Mouse (Mus musculus) thymus, postnatal 10 days (tissue): ENCODE measurements around the gene Ell3.
A peak's percentile ranks its signal among the peaks of the same experiment; 100 is the strongest.

ENCODE experiments used
- DNase-seq, 2 experiments: peaks; one replicate each; pipeline ENCODE4 v3.0.0; 2021; ENCODE audit warnings: low spot score in 2 of 2

Ell3 gene

DNA sequence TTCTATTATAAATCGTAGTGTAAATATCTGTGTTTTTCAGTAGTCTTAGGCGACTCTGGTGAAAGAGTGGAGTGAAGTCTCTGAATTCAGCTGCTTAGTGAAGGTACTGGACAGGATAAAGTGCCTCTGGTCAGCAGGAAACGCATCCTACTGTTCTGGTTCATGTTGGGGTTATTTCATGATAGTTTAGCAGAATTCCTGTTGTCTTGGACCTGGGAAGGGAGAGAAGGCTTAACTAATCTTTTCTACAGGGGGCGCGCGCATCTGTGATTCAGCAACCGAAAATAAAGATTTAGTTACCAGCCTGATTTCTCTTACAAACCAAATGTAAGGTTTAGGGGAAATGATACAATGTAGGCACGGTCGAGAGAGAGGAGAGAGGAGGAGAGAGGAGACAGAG, 4.1 kb upstream of the Ell3 start:
- peak; percentile 20 to 52 for DNase-seq

DNA sequence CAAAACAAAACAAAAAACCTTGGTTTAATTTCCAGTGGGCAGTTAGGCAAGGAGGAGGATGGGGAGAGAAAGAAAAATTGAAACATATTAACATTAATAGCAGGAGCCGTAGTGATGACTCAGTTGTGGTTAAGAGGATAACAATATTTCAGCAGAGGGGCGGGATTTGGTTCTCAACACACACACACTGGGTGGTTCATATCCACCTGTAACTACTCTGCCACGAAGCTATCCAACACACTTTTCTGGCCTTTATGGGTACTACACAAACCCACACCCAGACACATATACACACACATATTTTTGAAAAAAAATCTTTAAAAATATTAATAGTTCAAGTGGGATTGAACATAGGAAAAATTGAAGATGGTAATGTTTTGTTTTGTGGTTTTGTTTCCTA, 2.9 kb upstream of the Ell3 start:
- no peak for DNase-seq

DNA sequence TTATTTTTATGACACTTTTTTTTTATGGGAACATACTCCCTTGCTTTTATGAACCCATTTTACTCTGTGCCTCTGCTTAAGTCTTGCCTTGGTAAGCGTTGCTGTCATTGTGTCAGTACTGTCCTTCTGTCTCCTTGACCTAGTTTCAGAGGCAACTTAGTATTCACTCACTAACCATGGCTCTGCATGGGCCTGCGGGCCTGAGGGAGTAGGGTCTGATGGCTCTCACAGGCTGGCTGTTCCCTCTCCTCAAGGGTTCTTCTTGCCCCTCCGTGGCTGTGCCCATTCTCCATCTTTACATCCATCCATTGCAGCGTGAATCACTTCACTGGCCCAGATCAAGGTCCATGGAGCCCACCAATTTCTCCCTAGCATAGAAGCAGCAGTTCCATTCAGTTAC, 2.4 kb upstream of the Ell3 start:
- no peak for DNase-seq

DNA sequence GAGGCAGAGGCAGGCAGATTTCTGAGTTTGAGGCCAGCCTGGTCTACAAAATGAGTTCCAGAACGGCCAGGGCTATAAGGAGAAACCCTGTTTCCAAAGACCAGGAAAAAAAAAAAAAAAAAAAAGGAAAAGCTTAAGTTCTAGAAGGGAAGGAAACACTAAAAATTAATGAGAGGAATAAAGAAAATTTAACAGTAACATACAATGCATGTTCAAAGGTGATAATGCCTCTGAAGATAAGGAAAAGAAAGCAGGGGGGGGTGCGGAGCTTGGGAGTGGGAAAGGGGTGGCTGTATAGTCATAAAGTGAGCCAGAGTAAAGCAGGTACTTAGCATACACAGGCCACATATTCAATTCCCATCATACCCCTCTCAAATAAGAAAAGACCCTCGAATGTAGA, 1.0 kb upstream of the Ell3 start:
- DNase-seq: no peak

DNA sequence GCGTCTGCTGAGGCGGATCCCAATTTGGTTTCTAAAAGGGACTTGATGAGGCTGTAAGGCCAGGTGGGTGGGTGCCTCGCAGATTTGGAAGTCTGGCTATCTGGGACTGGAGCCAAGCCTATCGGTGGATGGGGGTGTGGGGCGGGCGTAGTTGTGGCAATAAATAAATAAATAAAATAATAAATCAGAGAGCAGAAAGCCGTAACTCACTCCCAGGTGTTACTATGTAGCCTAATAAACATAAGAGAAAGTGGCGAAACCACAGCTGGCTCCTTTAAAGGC, 1.1 kb downstream of the Ell3 start:
- no peak for DNase-seq

DNA sequence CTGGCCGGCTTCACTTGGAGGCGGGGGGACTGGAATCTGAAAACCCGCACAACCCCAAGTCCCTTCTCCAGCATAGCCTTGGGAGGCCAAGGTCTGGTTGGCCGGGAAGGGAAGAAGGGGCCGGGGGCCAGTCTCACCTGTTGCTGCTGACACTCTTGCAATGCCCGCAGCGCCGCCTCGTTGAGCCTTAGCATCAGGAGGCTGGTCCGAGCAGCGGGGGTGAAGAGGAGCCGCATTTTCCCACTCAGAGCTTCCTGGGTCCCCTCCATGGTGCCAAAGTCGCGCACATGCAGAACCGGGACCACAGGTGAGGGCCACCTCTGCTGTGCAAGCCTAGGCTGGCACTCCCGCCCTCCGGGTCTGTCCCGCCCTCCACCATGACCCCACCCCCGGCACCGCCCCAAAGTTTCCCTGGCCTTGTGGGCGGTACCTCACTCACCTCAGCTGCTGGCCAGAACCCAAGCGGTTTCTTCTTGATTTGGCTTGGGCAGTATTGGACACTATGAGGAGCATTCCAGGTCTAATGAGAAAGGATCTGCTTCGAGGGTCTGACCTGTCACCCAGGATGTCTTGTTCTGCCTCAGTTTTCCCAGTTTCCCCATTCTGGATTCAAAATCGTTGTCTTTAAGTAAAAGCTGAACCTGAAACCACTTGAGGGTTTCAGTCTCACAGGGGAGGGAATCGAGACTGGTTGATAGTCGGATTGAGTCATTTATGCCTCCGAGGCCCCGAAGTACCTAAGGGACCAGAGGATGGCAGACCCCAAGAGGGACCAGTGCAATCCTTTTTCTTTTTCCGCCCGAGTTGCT, 1.6 kb downstream of the Ell3 start:
- DNase-seq: peak in 1 of 2 experiments; percentile 51

DNA sequence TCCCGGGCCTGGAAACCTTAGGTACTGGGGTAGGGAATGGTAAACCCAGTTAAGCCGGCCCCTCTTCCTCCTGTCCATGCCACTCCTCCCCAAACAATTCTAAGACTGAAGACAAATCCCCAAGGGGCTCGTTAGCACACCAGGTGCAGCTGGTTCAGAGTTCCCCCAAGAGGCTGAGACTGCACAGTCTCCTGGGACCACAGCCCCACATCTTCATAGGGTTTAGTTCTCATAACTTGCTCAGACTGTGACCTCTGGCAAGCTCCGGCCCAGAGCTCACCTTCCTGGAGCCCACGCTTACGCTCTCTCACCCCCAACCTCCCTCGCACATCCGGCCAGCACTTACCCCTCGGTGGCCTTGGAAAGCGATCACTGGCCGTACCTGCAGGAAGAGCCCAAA, 2.3 kb downstream of the Ell3 start:
- no peak for DNase-seq

DNA sequence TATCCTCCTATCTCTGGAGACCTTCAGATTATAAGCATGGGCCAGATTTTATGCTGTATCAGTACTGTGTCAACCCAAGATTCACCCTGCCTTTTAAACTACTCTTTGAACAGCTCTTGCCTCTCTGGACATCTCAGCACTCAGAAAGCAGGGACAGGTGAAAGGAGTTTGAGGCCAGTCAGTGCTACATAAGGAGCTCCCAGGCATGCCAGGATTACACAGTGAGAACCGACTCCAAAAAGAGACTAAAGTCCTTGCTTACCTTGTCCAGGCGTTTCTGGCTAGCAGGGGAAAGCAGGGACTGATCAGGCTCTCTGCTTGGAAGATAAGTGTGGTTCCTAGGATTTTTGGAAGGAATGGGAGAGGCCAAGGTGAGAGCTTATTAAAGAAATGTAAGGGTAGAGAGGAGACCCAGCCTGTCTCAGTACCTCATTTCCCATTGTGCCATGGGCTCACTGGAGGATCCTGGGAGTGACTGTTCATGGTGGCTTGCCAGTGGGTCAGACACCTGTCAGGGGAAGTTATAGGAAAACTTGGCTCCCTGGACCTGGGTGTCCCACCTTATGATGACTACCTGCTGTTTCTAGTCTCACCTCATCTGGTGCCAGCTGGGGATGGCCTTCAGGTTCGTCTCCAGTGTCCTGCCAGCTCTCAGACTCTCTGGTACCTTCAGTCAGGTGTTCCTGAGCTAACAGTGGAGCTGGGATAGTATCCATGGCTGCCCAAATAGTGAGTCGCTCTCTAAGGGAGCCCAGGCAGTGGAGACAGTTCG, 3.1 kb downstream of the Ell3 start:
- DNase-seq: no peak

DNA sequence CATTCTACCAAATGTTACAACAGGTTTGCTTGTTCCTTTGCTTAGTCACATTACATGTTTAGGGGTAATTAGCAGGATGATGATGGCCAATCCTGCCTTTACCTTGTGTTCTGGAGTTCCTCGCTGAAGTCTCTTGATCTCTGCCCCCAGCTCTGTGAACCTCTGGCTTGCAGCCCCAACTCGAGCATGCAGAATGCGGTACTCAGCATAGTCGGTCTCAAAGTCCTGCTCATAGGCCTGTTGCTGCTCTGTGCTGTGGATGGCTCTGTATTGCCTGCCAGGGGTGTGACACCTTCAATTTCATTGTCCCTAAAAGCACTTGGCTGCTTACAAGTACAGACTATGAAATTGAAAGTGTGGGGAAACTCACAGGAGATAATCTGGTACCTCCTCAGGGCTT, 4.3 kb downstream of the Ell3 start:
- DNase-seq: no peak

DNA sequence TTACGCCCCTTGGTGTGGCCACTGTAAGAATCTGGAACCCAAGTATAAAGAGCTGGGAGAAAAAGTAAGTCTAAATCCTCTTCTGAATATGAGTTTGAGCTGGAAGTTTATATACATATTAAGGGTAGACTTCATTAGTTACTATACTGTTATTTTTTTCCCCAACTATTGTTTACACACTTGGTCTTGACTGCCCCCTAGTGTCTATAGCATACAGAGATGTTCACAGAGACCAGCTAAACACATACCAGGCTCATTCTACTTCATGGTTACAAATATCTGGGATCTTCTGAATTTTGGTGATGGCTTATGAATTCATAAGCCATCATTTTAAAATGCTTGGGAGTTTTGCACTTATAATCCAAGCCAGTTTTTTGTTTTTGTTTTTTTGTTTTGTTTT, 9.2 kb downstream of the Ell3 start:
- DNase-seq: peak in 1 of 2 experiments; percentile 56

DNA sequence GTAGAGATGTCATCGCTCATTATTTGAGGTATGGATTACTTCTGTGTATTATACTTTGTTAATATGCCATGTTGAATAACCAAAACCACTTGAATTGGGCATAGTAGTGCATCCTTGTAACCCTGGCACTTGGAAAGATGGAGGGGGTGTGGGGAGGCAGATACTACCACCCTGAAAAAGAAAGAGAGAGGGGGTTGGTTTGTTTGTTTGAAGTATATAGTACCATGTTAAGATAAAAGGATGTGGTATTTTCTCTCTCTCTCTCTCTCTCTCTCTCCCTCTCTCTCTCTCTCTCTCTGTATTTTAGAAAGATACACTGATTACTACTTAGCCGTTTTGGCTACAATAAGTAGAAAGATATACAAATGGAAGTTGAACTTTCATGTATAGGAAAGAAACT, 18.2 kb downstream of the Ell3 start:
- DNase-seq: no peak

DNA sequence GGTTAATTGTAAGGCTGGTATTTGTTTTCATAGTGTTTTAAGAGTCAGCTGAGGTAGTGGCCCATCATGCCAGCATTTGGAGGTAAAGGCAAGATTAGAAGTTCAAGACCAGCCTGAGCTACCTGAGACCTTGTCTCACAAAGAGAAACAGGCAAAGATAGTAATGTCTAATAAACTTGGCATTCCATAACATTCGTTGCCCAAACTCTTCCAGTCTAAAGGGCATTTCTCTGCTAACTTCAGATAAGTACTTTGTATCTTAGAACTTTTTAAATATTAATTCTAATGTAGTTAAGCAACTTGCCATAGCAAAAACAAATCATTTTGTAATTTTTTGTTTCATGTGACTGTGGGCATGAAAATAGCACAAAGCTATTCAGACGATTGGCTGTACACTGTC, 20.9 kb downstream of the Ell3 start:
- no peak for DNase-seq

DNA sequence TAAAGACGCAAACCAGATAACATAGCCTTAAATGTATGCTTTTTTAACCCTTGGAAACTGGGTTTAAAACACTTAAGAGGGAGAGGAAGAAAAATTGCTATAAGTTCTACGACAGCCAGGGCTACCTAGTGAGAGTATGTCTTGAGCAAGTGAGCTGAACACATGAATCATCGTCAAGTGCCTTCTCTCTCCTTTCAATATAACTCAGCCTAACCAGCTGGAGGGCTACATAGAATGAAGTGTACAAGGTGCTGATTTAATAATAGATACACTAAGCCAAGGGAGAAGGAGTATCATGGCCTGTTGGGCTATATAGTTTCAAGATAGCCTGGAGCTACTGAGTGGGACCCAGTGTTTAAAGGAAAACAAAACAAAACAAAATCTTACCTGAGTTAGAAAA, 25.6 kb downstream of the Ell3 start:
- DNase-seq: no peak

DNA sequence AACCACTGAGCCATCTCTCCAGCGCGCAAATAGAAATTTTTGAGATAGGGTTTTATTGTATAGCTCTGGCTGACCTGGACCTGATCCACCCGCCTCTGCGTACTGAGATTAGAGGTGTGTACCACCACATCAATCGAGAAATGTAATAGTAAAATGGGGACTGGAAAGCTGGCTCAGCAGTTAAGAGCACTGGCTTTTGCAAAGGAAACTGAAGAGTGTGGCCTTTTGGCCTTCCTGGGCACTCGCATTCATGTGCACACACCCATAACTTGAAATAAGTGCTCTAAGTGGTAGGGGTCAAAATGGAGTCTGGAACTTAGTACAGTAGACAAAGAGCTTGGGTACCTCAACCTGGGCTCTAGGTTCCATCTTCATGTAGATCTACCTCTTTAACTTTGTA, 27.7 kb downstream of the Ell3 start:
- no peak for DNase-seq

DNA sequence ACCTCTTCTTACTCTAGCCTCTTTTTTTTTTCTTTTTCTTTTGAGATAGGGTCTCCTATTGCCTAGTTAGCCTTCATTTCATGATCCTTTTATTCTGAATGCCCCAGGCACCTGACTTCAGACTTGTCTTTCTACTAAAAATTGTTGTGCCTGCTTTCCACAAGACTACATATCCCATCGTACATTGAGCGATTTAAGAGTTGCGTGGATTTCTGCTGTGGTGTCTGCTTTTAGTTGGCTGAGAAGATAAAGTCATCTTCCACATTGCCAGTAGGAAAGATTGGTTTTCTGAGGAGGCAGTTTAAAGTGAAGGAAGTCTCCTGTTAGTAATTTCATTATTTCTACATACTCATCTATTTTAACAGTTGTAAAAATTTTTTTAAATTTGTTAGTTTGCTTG, 28.5 kb downstream of the Ell3 start:
- DNase-seq: no peak

DNA sequence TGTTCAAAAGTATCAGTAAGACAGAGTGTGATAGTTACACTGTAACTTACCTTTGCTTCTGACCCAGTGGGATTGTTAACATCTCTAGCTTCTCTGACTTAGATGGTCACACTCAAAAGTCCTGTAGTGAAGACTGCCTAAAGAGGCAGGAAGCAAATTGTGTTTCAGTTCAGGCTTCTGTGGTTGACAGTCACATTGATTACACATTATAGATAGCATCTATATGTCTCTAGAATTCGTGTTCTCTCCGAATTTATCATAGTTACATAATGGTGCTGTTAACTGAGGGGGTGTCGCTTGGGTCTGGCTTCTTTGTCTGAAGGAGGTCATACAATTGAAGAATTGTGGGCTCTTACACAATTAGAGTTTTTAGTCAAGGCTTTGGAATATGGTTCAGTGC, 29.0 kb downstream of the Ell3 start:
- no peak for DNase-seq

DNA sequence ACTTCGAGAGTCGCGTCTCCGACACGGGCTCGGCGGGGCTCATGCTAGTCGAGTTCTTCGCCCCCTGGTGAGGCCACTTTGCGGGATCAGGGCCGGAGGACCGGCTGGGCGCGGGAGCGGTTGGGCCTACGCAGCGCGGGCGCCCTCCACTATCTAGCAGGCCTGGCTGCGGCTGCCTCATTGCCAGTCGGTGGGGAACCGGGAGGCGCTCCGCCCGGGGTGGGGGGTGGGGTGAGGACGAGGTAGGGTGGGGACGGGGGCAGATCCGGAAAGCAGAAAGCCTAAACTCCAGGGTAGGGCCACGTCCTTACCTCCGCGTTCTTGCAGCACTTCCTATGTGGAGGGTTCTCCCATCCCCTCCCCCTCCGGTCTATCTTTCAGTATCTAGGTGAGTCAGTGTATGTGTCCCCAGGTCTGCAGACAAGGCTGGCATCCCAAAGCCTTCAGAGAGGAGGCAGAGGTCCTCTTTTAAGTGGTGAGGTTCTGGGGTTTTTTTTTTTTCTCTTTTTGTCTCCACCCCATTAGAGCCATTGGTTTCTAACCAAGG, 29.9 kb downstream of the Ell3 start:
- DNase-seq: peak; percentile 48 to 55

DNA sequence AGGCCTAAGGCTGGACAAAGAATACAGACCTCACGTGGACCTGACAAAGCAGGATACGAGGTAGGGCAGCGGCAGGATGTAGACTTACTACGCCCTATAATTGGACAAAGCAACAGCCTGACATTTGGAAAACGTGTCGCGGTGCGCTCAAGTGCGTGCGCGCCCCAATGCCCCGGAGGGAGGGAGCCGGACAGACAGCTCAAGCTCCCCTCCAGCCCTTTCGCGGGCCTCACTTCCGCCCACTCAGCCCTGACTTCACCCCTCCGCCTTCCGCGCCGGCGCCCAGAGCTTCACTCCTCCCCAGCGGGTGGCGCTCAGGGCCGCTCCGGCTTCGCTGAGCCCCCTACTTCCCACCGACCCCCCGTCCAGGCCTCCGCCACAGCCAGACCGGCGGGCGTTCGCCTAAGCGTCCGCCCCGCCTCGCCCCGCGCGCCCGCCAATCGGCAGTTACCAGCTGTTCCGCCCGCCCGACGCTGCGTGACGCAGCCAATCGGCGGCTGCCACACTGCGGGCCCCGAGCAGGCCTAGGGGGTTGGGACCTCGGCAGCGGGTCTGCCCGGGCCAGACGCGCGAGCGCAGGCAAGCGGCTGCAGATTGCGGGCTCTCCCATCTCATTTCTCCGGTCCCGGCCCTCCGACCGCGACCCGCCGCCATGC, 30.6 kb downstream of the Ell3 start, which contains the start of the genes Pdia3 and Catsper2:
Gene Pdia3 (plus strand): TSS at position 389 of the 656 bp plus-strand sequence.
Gene Catsper2 (minus strand): TSS at position 406 of the 656 bp plus-strand sequence.
- DNase-seq: peak; percentile 94

DNA sequence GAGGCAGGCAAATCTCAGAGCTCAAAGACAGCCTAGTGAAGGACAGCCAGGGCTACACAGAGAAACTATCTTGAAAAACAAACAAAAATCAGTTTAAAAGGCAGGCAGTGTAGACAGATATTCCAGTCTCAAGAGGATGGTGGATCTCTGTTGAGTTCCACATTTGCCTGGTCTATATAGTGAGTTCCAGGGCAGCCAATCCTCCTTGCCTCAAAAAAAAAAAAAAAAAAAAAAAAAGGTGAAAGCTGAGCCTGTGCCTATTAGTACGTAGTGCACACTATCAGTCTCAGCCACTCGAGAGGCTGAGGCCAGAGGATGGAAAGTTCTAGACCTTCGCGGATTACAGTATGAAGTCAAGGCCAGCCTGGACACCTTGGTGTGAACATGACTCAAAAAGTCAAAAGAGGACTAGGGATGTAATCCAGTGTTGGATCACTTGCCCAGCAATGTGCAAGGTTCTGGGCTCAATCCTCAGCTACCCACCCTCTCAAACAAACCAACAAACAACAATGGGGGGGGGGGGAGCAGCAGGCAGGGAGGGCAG, 31.2 kb downstream of the Ell3 start:
- DNase-seq: no peak

DNA sequence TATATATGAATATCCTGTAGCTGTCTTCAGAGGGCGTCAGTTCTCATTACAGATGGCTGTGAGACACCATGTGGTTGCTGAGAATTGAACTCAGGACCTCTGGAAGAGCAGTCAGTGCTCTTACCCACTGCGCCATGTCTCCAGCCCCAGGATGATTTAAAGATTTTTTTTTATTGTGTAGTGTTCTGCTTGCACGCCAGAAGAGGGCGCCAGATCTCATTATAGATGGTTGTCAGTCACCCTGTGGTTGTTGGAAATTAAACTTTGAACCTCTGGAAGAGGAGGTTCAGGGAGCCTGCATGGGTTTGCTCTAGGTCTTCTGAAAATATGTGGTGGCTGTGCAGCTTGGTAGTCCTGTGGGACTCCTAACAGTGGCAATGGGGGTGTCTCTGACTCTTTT, 35.9 kb downstream of the Ell3 start:
- peak; percentile 9 to 77 for DNase-seq

DNA sequence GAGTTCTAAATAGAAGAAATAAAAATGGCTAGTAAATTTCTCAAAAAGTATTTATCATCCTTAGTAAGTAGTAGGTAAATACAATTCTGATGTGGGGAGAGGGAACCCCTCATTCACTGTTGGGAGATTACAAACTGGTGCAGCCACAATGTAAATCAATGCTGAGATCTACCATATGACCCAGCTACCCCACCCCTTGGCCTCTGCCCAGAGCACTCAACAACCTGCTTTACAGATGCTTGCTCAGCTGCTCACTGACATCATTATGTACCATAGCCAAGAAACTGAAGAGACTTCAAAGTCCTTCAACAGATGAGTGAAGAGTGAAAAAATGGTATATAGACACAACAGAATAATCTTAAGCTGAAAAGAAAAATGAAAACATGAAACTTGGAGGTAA, 40.8 kb downstream of the Ell3 start:
- DNase-seq: no peak

DNA sequence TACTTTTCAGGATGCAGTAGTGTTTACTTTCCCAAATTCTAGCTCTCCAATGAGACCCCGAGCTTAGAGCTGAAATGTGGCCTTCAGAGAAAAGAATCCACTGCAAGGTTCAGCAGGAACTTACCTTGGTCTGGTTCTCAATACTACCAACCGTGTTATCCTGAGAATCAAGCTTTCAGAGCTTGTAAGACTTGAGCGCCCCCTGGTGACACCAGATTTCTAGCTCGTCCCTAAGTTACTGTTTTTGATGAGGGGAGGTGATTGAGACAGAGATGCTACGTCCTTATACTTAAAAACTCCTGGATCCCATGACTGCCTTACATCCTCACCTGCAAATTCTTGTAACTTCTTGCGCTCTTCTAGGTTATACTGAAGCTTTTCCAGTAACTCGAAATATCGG, 47.5 kb downstream of the Ell3 start:
- DNase-seq: peak; percentile 43 to 83
